21 mouse cellular contexts compared by ENCODE assay signal in genomic region chr9:66883500-66883899, GRCm38 (mm10). TPM values are rescaled to one million over a fixed set of nuclear protein-coding genes. Genes with fewer than 3 reads are reported as not detected.
DNase-seq lines count a peak whose midpoint lies in the region; ATAC-seq and TF ChIP-seq lines count a peak whose summit lies in the region.
"Had no signal": no experiment of that assay in that cellular context is flagged by ENCODE, and none has a peak within 500 bp of the region (broad histone marks: within the 10 kb centered on the region; RNA-seq: fewer than 3 reads in every experiment).

No protein-coding gene starts in this region.

- no peak for TF ChIP-seq CTCF in gastrocnemius, adult 2 months (IDR thresholded peaks at IDR 0.05)

- no peaks in the 10 kb centered on the region for H3K36me3 ChIP-seq in heart, embryonic 12.5 days
- H3K36me3 ChIP-seq in megakaryocyte, embryonic 14.5 days (replicated peaks; ENCODE audit: low read length): peaks cover 52% of the 10 kb centered on the region
- H3K36me3 ChIP-seq: embryonic facial prominence, embryonic 12.5 days; forebrain, embryonic 12.5 days had no signal

- intact Hi-C loops in gastrocnemius, adult 2 months (cut with DNase I): no loop called here

- peak; percentile 75 for DNase-seq in heart, adult 11 months
- peak; percentile 78 for DNase-seq in CD4-positive, CD25-positive, alpha-beta regulatory T cell, adult 2 months (ENCODE audit: low read depth, low spot score)
- DNase-seq in gastrocnemius, adult 2 months: no peak
- no peak for DNase-seq in adrenal gland, postnatal 14 days
- no peak for DNase-seq in right cerebral cortex, postnatal 14 days
- DNase-seq: adrenal gland, postnatal 10 days; cerebellum, adult 8-10 months; heart, postnatal 10 days; kidney, adult 18-20 months; kidney, postnatal 4 days had no signal

- no peak overlapping the region for H3K4me2 ChIP-seq in heart, embryonic 12.5 days
- H3K4me2 ChIP-seq: embryonic facial prominence, embryonic 12.5 days; forebrain, embryonic 12.5 days; heart, embryonic 11.5 days; limb, embryonic 13.5 days; liver, embryonic 15.5 days had no signal

- no peak overlapping the region for H3K4me3 ChIP-seq in heart, embryonic 12.5 days
- peak overlapping the region; percentile 55 for H3K4me3 ChIP-seq in megakaryocyte, embryonic 14.5 days (replicated peaks)
- H3K4me3 ChIP-seq in gastrocnemius, adult 2 months: no peak overlapping the region
- H3K4me3 ChIP-seq: embryonic facial prominence, embryonic 12.5 days; forebrain, embryonic 12.5 days; hindbrain, embryonic 10.5 days; limb, embryonic 13.5 days; liver, embryonic 15.5 days had no signal

- 85% methylated on average over 5 of the region's 5 CpGs for WGBS in heart, embryonic 12.5 days

- no peak overlapping the region for H3K9ac ChIP-seq in heart, embryonic 12.5 days
- H3K9ac ChIP-seq: embryonic facial prominence, embryonic 12.5 days; forebrain, embryonic 12.5 days; limb, embryonic 13.5 days; liver, embryonic 15.5 days had no signal

- H3K27ac ChIP-seq in heart, embryonic 12.5 days (ENCODE audit: poor library complexity, severe bottlenecking): no peak overlapping the region
- H3K27ac ChIP-seq in gastrocnemius, adult 2 months: no peak overlapping the region
- H3K27ac ChIP-seq: embryonic facial prominence, embryonic 12.5 days; forebrain, embryonic 12.5 days; hindbrain, embryonic 10.5 days; limb, embryonic 13.5 days; stomach, postnatal 0 days had no signal

- H3K4me1 ChIP-seq in heart, embryonic 12.5 days (replicated peaks): peaks cover 26% of the 10 kb centered on the region
- H3K4me1 ChIP-seq in megakaryocyte, embryonic 14.5 days: peaks cover 96% of the 10 kb centered on the region

- no peaks in the 10 kb centered on the region; the same call in 1 of the 2 replicates for H3K9me3 ChIP-seq in heart, embryonic 12.5 days (replicated peaks)
- no peaks in the 10 kb centered on the region for H3K9me3 ChIP-seq in megakaryocyte, embryonic 14.5 days
- H3K9me3 ChIP-seq: embryonic facial prominence, embryonic 12.5 days; forebrain, embryonic 12.5 days; hindbrain, embryonic 10.5 days; limb, embryonic 13.5 days; liver, embryonic 15.5 days had no signal

- H3K27me3 ChIP-seq in heart, embryonic 12.5 days (replicated peaks): no peaks in the 10 kb centered on the region
- no peaks in the 10 kb centered on the region for H3K27me3 ChIP-seq in megakaryocyte, embryonic 14.5 days (replicated peaks)
- H3K27me3 ChIP-seq: embryonic facial prominence, embryonic 12.5 days; forebrain, embryonic 12.5 days; limb, embryonic 13.5 days; liver, embryonic 15.5 days had no signal

- ATAC-seq in heart, embryonic 12.5 days (ENCODE audit: insufficient number of reproducible peaks, low FRiP score): no peak
- ATAC-seq in common myeloid progenitor, adult 5-6 weeks (replicated peaks; ENCODE audit: low read depth, poor library complexity, severe bottlenecking): 0 out of 2 replicates have a peak, but pooled peaks have one; percentile 21
- ATAC-seq: midbrain, embryonic 16.5 days had no signal

RNA-seq across cellular contexts. Expression of gene Rab8b, which starts 36.0 kb away (rescaled TPM):
- polyA plus RNA-seq in heart, embryonic 12.5 days (2016; fragmentation: Nextera tagmentation; extraction: Ambion mirVana): 22.3 and 24.4 TPM in 2 replicates
- total RNA-seq in common myeloid progenitor, adult 5-6 weeks (2017): 82.9 and 87.3 TPM in 2 replicates
- 3.2 TPM in 1 of 2 replicates, not detected in the other for polyA plus RNA-seq in megakaryocyte, embryonic 14.5 days (2012; ENCODE audit: insufficient read depth, low replicate concordance)
- total RNA-seq in gastrocnemius, adult 2 months (2021): 1 to 10 TPM; 5.9 to 9.7 TPM
- 19.1 and 23.1 TPM in 2 replicates for total RNA-seq in adrenal gland, postnatal 14 days (2021)

RNA-seq across cellular contexts. Expression of gene Aph1c, which starts 49.0 kb away (rescaled TPM):
- polyA plus RNA-seq in heart, embryonic 12.5 days (2016; fragmentation: Nextera tagmentation; extraction: Ambion mirVana): 1.6 and 1.8 TPM in 2 replicates
- total RNA-seq in common myeloid progenitor, adult 5-6 weeks (2017): 0.87 and 1.3 TPM in 2 replicates
- 1.2 TPM in 1 of 2 replicates, not detected in the other for polyA plus RNA-seq in megakaryocyte, embryonic 14.5 days (2012; ENCODE audit: insufficient read depth, low replicate concordance)
- under 1 TPM; 0.31 to 0.51 TPM for total RNA-seq in gastrocnemius, adult 2 months (2021)
- total RNA-seq in adrenal gland, postnatal 14 days (2021): 7.9 and 8.0 TPM in 2 replicates

Comparison
In these comparisons a context has a peak if more than half of its experiments do, and no peak if none do; other contexts are left out.
1. DNase-seq: peak in heart, adult 11 months (single experiment) and CD4-positive, CD25-positive, alpha-beta regulatory T cell, adult 2 months (single experiment); none in gastrocnemius, adult 2 months (single experiment), adrenal gland, postnatal 14 days (single experiment) and right cerebral cortex, postnatal 14 days (single experiment).